Mouse (Mus musculus) stomach, postnatal 0 days (tissue): Measurements from ENCODE around the gene Dmrt1.

Source experiments
- CTCF ChIP-seq: IDR thresholded peaks from 2 replicates; pipeline ENCODE4 v1.5.1; 2016; ENCODE audit warnings: antibody characterized with exemption, low read depth, mild to moderate bottlenecking, moderate library complexity
- EP300 ChIP-seq: optimal IDR thresholded peaks from 2 replicates; pipeline ENCODE3; 2016; ENCODE audit warnings: antibody characterized with exemption

DNA sequence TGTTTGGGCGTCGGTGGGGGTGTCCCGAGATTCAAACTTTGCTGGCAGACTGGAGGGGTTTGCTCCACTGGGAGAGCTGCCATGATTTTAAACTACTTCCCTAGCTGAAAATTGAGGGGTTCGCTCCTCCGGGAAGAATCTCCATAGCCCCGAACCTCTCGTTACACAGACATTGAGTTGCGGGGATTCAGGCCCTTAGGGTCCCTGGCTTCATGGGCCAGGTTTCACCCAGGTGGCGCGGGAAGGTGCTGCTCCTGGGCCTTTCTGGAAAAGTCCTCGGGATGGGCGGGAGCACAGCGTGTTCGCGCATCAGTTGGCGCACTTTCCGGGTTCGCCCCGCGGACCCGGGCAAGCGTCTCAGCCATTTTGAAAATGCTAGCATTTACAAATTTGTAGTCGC, 1.2 kb downstream of the Dmrt1 start:
- TF ChIP-seq CTCF (no peak), EP300 (no peak)
